24 mouse cellular contexts compared by ENCODE assay signal in the genomic region with DNA sequence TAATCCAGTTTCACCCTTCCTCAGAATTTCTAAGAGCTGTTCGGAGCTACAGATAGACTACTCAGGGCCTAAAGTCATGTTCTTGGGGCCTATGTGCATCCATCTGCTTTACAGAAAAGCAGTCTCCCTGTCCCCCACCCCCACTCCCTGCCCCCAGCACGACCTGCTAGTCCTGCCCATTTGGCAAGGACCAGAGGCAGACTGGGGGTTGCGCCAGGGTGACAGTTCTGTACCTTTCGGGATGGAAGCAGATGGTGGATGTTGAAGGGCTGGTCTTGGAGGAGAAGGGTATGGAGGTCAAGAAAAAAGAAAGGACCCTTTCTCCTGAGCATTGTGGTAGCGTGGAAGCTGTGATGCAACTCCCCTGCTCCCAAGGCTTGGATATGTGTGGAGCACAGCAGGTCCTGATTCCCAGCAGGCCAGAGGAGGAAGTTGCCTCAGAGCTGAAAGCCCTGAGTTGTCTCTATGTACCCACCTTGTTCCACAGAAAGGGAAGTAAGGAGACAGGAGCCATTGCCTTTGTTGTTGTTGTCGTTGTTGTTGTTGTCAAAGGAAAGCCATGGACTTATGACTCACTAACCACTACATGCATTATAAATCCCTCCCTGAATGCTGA.
DNase-seq lines count a peak whose midpoint lies in the region; ATAC-seq and TF ChIP-seq lines count a peak whose summit lies in the region.
"Had no signal": no experiment of that assay in that cellular context is flagged by ENCODE, and none has a peak within 500 bp of the region (broad histone marks: within the 10 kb centered on the region; RNA-seq: fewer than 3 reads in every experiment).

No protein-coding gene starts in this region.

- no peaks in the 10 kb centered on the region for H3K27me3 ChIP-seq in heart, adult 2 months (ENCODE audit: control insufficient read depth, insufficient read depth, low read length)
- H3K27me3 ChIP-seq in heart, embryonic 12.5 days (replicated peaks), result peaks cover 22% of the 10 kb centered on the region
- no peaks in the 10 kb centered on the region for H3K27me3 ChIP-seq in liver, adult 2 months (ENCODE audit: control insufficient read depth, insufficient read depth, low read length)
- peaks cover 16% of the 10 kb centered on the region for H3K27me3 ChIP-seq in liver, embryonic 11.5 days (replicated peaks; ENCODE audit: control insufficient read depth, insufficient read depth, low read length)
- H3K27me3 ChIP-seq: CH12.LX, Patski had no signal

- intact Hi-C loops in gastrocnemius, adult 2 months (cut with DNase I), result no loop called here
- intact Hi-C loops in heart, adult 2 months (cut with DNase I), result loop anchor here (2.0 kb wide), 1 partner anchor 17 kb away; no protein-coding TSS in a partner anchor

- H3K27ac ChIP-seq in gastrocnemius, adult 2 months, result 0 out of 2 replicates have a peak overlapping the region, but pooled peaks have one; percentile 1
- H3K27ac ChIP-seq in heart, adult 2 months, result peak overlapping the region; percentile 11
- no peak overlapping the region for H3K27ac ChIP-seq in heart, embryonic 12.5 days (ENCODE audit: poor library complexity, severe bottlenecking)
- H3K27ac ChIP-seq in liver, adult 2 months (replicated peaks; ENCODE audit: insufficient read depth, low read depth, low read length), result peak overlapping the region; percentile 10
- H3K27ac ChIP-seq in liver, embryonic 11.5 days (ENCODE audit: low read depth, low read length), result no peak overlapping the region
- H3K27ac ChIP-seq: embryonic facial prominence, embryonic 10.5 days; embryonic facial prominence, embryonic 12.5 days; forebrain, embryonic 13.5 days; forebrain, embryonic 15.5 days had no signal

- H3K9ac ChIP-seq in heart, adult 2 months (ENCODE audit: low read depth, low read length), result no peak overlapping the region
- no peak overlapping the region for H3K9ac ChIP-seq in heart, embryonic 12.5 days
- H3K9ac ChIP-seq in liver, adult 2 months (ENCODE audit: low read depth, low read length), result no peak overlapping the region
- no peak overlapping the region for H3K9ac ChIP-seq in liver, embryonic 11.5 days (ENCODE audit: low read depth, low read length)
- H3K9ac ChIP-seq: embryonic facial prominence, embryonic 12.5 days; forebrain, embryonic 13.5 days; forebrain, embryonic 15.5 days; forebrain, postnatal 0 days had no signal

- H3K4me3 ChIP-seq in gastrocnemius, adult 2 months, result no peak overlapping the region
- no peak overlapping the region for H3K4me3 ChIP-seq in heart, adult 2 months
- no peak overlapping the region for H3K4me3 ChIP-seq in heart, embryonic 12.5 days
- H3K4me3 ChIP-seq in liver, adult 2 months (ENCODE audit: insufficient read depth, low read depth, low read length), result no peak overlapping the region
- no peak overlapping the region for H3K4me3 ChIP-seq in liver, embryonic 11.5 days (ENCODE audit: low read depth, low read length)
- H3K4me3 ChIP-seq: embryonic facial prominence, embryonic 10.5 days; embryonic facial prominence, embryonic 12.5 days; forebrain, embryonic 13.5 days; forebrain, embryonic 15.5 days had no signal

- WGBS in heart, adult 2 months, result 75% methylated on average over 6 of the region's 6 CpGs
- WGBS in heart, embryonic 12.5 days, result 76% methylated on average over 6 of the region's 6 CpGs
- WGBS in liver, adult 2 months, result 57% methylated on average over 6 of the region's 6 CpGs
- 73% methylated on average over 6 of the region's 6 CpGs for WGBS in liver, embryonic 11.5 days

- H3K79me2 ChIP-seq in heart, adult 2 months (replicated peaks; ENCODE audit: control insufficient read depth, insufficient read depth, low read length), result no peaks in the 10 kb centered on the region
- H3K79me2 ChIP-seq in liver, adult 2 months (ENCODE audit: control insufficient read depth, insufficient read depth, low read length), result no peaks in the 10 kb centered on the region

- ATAC-seq in heart, embryonic 12.5 days (ENCODE audit: insufficient number of reproducible peaks, low FRiP score), result no peak
- ATAC-seq in liver, embryonic 11.5 days (replicated peaks; ENCODE audit: low FRiP score), result no peak
- peak; percentile 45; the same call in 1 of the 2 replicates for ATAC-seq in megakaryocyte progenitor cell, adult 5-6 weeks (replicated peaks; ENCODE audit: poor library complexity)
- ATAC-seq: activated CD4-positive, CD25-positive, alpha-beta regulatory T cell, adult 4 months; CD4-positive, CD25-positive, alpha-beta regulatory T cell, adult 4 months; forebrain, embryonic 13.5 days; forebrain, embryonic 15.5 days; forebrain, postnatal 0 days; Patski had no signal

- 0 out of 2 replicates have a peak, but pooled peaks have one; percentile 1 for TF ChIP-seq EP300 in heart, adult 2 months (IDR thresholded peaks at IDR 0.05; ENCODE audit: insufficient read depth, low read depth, low read length)

- no peaks in the 10 kb centered on the region; the same call in none of the 2 replicates for H3K36me3 ChIP-seq in heart, adult 2 months (ENCODE audit: control insufficient read depth, insufficient read depth, low read length)
- no peaks in the 10 kb centered on the region for H3K36me3 ChIP-seq in heart, embryonic 12.5 days
- no peaks in the 10 kb centered on the region for H3K36me3 ChIP-seq in liver, adult 2 months (ENCODE audit: control insufficient read depth, insufficient read depth, low read length)
- H3K36me3 ChIP-seq in liver, embryonic 11.5 days (ENCODE audit: control insufficient read depth, insufficient read depth, low read length), result no peaks in the 10 kb centered on the region
- H3K36me3 ChIP-seq: embryonic facial prominence, embryonic 10.5 days; embryonic facial prominence, embryonic 12.5 days; forebrain, embryonic 15.5 days; G1E had no signal

- H3K9me3 ChIP-seq in heart, embryonic 12.5 days (replicated peaks), result no peaks in the 10 kb centered on the region
- no peaks in the 10 kb centered on the region for H3K9me3 ChIP-seq in liver, embryonic 11.5 days (ENCODE audit: control insufficient read depth, low read length)
- H3K9me3 ChIP-seq: embryonic facial prominence, embryonic 10.5 days; embryonic facial prominence, embryonic 12.5 days; forebrain, embryonic 13.5 days; forebrain, embryonic 15.5 days; G1E had no signal

- peaks cover 19% of the 10 kb centered on the region for H3K4me1 ChIP-seq in heart, adult 2 months (ENCODE audit: control insufficient read depth, insufficient read depth, low read length)
- H3K4me1 ChIP-seq in heart, embryonic 12.5 days (replicated peaks), result peaks cover 22% of the 10 kb centered on the region
- peaks cover 22% of the 10 kb centered on the region for H3K4me1 ChIP-seq in liver, adult 2 months (ENCODE audit: control insufficient read depth, insufficient read depth, low read length)
- no peaks in the 10 kb centered on the region for H3K4me1 ChIP-seq in liver, embryonic 11.5 days (replicated peaks; ENCODE audit: control insufficient read depth, insufficient read depth, low read length)

- no peak for TF ChIP-seq CTCF in gastrocnemius, adult 2 months (IDR thresholded peaks at IDR 0.05)
- TF ChIP-seq CTCF in heart, adult 2 months (IDR thresholded peaks at IDR 0.05), result no peak
- no peak for TF ChIP-seq CTCF in liver, adult 2 months (IDR thresholded peaks at IDR 0.05; ENCODE audit: low read depth, low read length)

- DNase-seq in gastrocnemius, adult 2 months, result no peak
- DNase-seq in gastrocnemius, adult 18-20 months (ENCODE audit: low spot score), result no peak
- no peak for DNase-seq in heart, adult 2 months
- DNase-seq in liver, adult 2 months (ENCODE audit: extremely low read depth, low read depth, low spot score), result no peak
- DNase-seq in liver, embryonic 11.5 days (ENCODE audit: low spot score), result no peak
- no peak for DNase-seq in B cell, adult 2 months
- DNase-seq: adrenal gland, adult 8-10 months; adrenal gland, postnatal 14 days; adrenal gland, postnatal 36 days; cerebellum, adult 11-12 months; cerebellum, adult 2 months; cerebellum, adult 9-11 months; forebrain, postnatal 0 days had no signal

- no peak for TF ChIP-seq POLR2A in heart, adult 2 months (IDR thresholded peaks at IDR 0.05; ENCODE audit: insufficient read depth, low read depth, low read length)
- TF ChIP-seq POLR2A in liver, adult 2 months (IDR thresholded peaks at IDR 0.05; ENCODE audit: extremely low read depth, insufficient read depth, low read length), result no peak

- H3K4me2 ChIP-seq in heart, embryonic 12.5 days, result no peak overlapping the region
- H3K4me2 ChIP-seq in liver, embryonic 11.5 days, result no peak overlapping the region
- H3K4me2 ChIP-seq: embryonic facial prominence, embryonic 12.5 days; forebrain, embryonic 13.5 days; forebrain, embryonic 15.5 days had no signal

Comparison
In these comparisons a context has a peak if more than half of its experiments do, and no peak if none do; other contexts are left out.
1. H3K27ac ChIP-seq: peak in gastrocnemius, adult 2 months (single experiment), heart, adult 2 months (single experiment) and liver, adult 2 months (single experiment); none in heart, embryonic 12.5 days (single experiment) and liver, embryonic 11.5 days (single experiment).